Mouse (Mus musculus) heart, postnatal 4 days (tissue): ENCODE measurements around the gene Olfr480. TPM values are rescaled to one million over a fixed set of nuclear protein-coding genes. Genes with fewer than 3 reads are reported as not detected.

Source experiments
- DNase-seq: peaks from one replicate; pipeline ENCODE4 v3.0.0; 2021
- total RNA-seq, 2 experiments: library from RNA; stranded (reverse); gene quantifications; 2 replicates each; pipeline ENCODE4 v1.2.3; 2021

The Olfr480 gene
- total RNA-seq, result not detected

DNA sequence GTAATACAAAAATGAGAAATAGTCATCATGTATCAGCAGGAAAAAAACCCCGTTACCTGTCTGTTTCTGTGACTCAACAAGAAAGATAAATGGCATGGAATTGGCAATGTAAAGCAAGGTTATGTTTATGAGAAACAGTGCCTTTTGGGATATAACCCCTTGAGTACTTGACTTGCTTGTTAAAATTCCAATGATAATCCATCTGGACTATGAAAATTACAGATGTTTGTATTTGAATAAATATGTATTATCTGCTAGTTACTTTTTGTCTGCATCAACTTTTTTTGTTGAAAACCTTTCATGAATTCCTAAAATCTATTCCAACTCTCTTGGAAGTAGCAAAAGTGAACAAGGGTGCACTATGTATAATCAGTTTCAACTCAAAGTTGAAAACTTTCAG is at the start of gene Olfr480:
Olfr480 (minus strand) TSS at position 101 of the 400 bp plus-strand sequence.
- DNase-seq, result no peak

DNA sequence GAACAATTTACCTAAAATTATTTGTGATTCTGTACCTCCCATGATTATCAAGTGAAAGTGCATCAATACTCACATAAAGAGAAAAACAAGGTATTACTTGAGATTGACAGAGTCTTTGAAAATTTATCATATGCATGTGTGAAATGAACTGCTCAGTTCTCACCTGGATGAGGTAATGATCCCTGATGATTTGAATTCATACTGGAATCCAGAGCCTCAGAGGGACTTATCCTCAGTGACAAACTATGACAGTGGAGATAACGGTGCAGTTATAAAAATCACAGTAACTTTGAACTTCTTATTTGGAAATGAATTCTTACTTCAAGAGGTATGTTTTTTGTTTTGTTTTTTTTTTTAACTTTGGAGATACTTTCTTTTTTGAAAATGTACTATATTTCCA is 33.4 kb upstream of the Olfr480 start, which contains the start of gene Olfr483:
Olfr483 (plus strand) TSS at position 301 of the 400 bp plus-strand sequence.
- DNase-seq, result no peak

DNA sequence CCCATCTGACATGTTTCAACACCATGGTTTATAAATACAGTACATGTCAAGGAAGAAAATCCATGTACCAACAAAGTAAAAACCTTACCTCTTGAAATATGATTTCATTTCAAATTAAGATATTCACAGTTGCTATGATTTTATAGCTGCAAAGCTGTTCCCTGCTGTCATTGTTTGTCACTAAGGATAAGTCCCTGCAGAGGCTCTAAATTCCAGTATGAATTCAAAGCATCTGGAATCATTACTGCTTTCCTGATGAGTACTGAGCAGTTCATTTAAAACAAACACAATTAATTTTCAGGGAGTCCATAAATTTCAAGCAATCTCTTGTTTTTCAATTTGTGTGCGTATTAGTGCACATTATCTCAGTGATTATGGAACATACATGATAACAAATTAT is 30.3 kb upstream of the Olfr480 start, which contains the start of gene Olfr482:
Olfr482 (minus strand) TSS at position 101 of the 400 bp plus-strand sequence.
- no peak for DNase-seq

DNA sequence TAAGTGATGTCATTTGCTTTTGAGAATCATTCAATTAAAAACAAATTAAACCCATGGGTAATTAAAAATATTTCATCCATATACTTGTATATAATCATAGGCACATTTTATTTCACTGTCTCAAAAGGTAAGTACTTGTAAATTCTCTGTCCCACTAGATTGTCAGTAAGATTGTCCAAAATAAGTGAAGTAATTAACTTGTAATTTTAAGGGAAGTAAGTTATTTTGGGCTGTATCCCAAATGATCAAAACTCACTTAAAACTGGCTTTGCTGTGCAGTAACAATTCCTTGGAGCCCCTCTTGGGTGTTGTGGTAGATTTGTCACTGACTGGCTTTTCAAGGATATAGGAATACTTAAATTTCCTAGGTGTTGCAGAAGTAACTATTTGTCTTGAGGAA is 12.4 kb upstream of the Olfr480 start, which contains the start of gene Olfr481:
Olfr481 (plus strand) TSS at position 301 of the 400 bp plus-strand sequence.
- DNase-seq, result no peak

DNA sequence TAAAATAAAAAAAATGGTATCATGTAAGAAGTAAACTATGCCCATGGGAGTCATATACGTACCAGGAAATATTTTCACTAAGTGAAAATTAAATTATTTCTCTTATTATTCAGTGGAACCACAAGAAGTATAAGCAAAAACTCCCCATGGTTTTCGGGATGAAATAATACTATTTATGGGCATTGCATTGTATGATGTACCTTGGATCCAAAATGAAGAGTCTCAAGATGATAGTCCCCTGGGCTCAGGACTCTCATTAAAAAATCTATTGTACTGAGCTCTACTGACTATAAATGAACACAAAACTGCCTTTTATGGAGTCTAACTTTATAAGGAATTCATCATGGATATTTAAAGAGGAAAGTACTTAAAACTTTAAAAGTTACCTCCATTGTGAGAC is 16.8 kb downstream of the Olfr480 start, which contains the start of gene Olfr479:
Olfr479 (plus strand) TSS at position 301 of the 400 bp plus-strand sequence.
- no peak for DNase-seq

DNA sequence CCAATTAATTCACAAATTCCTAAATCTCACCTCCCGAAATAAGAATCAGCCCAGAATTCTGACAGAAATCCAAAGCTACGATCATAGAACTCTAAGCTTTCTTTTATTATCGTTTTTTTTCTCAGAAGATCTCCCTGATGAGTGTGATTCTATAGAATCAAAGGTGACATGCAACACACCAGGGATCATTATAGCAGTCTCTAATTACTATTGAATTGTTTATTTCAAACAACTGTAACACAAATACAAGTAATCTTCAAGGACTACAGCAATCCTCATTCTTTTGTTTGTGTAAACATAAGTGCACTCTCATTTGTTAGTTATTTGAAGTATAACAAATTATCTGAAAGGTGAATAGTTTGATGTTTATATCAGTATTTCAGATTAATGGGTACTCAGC is 33.3 kb downstream of the Olfr480 start, which contains the start of gene Olfr478:
Olfr478 (minus strand) TSS at position 101 of the 400 bp plus-strand sequence.
- DNase-seq, result no peak

Other genes with a start within 250 kb of the Olfr480 start
- gene Olfr469, start 241.8 kb downstream of the Olfr480 start, total RNA-seq, result not detected
- not detected for gene Olfr470, start 219.9 kb downstream of the Olfr480 start, total RNA-seq
- under 1 TPM in 1 of 2 experiments, not detected in 1; 0.07 TPM for gene Olfr472, start 169.4 kb downstream of the Olfr480 start, total RNA-seq
- not detected for gene Olfr473, start 136.9 kb downstream of the Olfr480 start, total RNA-seq
- not detected for gene Olfr474, start 112.7 kb downstream of the Olfr480 start, total RNA-seq
- not detected for gene Olfr476, start 102.5 kb downstream of the Olfr480 start, total RNA-seq
- gene Olfr477, start 80.7 kb downstream of the Olfr480 start, total RNA-seq, result not detected
- not detected for gene Olfr478, start 33.4 kb downstream of the Olfr480 start, total RNA-seq
- not detected for gene Olfr479, start 16.7 kb downstream of the Olfr480 start, total RNA-seq
- gene Olfr481, start 12.5 kb upstream of the Olfr480 start, total RNA-seq, result not detected
- under 1 TPM; 0.67 to 0.83 TPM for gene Olfr482, start 30.2 kb upstream of the Olfr480 start, total RNA-seq
- not detected for gene Olfr483, start 33.5 kb upstream of the Olfr480 start, total RNA-seq
- not detected for gene Olfr484, start 60.1 kb upstream of the Olfr480 start, total RNA-seq
- gene Olfr485, start 92.5 kb upstream of the Olfr480 start, total RNA-seq, result not detected
- not detected for gene Olfr486, start 105.4 kb upstream of the Olfr480 start, total RNA-seq
- gene Olfr487, start 147.3 kb upstream of the Olfr480 start, total RNA-seq, result not detected
- gene Olfr488, start 191.0 kb upstream of the Olfr480 start, total RNA-seq, result not detected
- gene Olfr490, start 221.6 kb upstream of the Olfr480 start, total RNA-seq, result not detected
- not detected for gene Olfr491, start 246.1 kb upstream of the Olfr480 start, total RNA-seq